Mouse (Mus musculus): ENCODE results near the gene Shisa3. TPM values are rescaled to one million over a fixed set of nuclear protein-coding genes. Genes with fewer than 3 reads are reported as not detected.

Shisa3 gene
- polyA plus RNA-seq, 1 experiment from 2014 or later: 5.5 TPM

DNA sequence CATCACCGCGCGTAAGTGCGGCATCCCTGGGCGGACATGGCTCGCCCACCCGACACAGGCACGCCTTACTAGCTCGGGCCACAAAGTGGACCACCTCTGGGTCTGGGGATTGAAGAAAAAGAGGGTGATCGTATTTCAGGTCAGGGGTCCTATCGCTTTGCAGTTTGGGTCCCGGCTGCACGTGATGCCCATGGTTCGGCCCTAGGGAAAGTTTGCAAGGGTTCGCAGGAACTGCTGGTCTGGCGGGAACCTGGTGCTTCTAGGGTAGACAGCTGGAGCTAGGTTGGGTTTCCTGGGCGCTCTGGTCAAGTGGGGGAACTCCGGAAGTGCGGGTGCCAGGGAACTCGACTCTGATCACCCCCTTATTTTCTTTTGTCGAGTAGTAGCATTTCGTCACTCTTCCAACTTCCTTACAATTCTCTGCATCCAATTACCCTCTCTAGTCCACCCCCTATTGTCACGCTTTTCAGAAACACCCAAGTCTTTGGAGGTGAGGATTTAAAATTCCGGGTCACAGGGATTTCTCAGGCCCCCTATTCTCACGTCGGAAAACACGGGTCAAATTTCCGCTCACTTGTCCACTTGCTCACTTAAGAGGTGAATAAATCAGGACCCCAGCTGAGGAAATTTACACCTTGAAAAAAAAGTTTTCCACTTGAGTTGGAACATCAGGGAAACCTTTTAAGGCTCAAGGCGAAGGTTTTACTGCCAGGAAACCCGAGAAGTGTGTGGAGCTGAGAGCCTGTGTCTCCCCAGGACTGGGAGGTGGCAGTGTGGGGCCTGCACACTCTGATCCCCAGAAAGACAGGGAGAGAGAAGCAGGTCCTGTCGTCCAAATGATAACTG, 1.2 kb downstream of the Shisa3 start:
- Histone ChIP-seq H3K9me3 (ENCODE audit: low read depth, low read length) (no peaks in the 10 kb centered on the region), H3K4me2 (peak overlapping the region; percentile 95), H3K4me3 (ENCODE audit: low read depth, low read length) (peak overlapping the region; percentile 52), H3K27ac (ENCODE audit: low read depth) (no peak overlapping the region; the same call in 1 of the 2 replicates), H3K27me3 (ENCODE audit: insufficient read depth, low read length) (peaks cover 58% of the 10 kb centered on the region), H3K36me3 (ENCODE audit: insufficient read depth) (no peaks in the 10 kb centered on the region), H3K4me1 (ENCODE audit: insufficient read depth) (0 out of 2 replicates have a peak, but pooled peaks cover 5% of the 10 kb centered on the region), H3K9ac (peak overlapping the region; percentile 56)
- TF ChIP-seq CTCF (IDR thresholded peaks at IDR 0.05; ENCODE audit: low read depth): no peak
- 5% methylated on average over 31 of the region's 31 CpGs for whole genome bisulfite sequencing
- ATAC-seq (ENCODE audit: insufficient read depth): no peak
- peak; percentile 9 for DNase-seq

DNA sequence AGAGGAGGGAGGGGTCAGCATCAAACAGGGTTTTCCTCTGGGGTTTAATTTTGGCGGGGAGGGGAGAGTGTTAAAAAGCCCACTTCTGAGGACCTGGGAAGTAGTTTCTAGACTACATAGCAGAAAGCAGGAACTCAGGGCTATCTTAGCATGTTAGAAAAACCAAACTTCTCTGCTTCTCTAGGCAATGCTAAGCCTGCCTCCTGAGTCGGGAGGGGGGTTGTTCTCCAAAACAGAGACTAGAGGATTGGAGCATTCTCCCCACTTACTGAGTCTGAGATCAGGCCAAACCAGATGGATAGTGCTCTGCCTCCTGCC, 1.8 kb downstream of the Shisa3 start:
- 17% methylated on average over 2 of the region's 2 CpGs for WGBS
- H3K27me3 ChIP-seq (ENCODE audit: insufficient read depth, low read length): peaks cover 58% of the 10 kb centered on the region
- peak overlapping the region; percentile 52 for H3K4me3 ChIP-seq (ENCODE audit: low read depth, low read length)

DNA sequence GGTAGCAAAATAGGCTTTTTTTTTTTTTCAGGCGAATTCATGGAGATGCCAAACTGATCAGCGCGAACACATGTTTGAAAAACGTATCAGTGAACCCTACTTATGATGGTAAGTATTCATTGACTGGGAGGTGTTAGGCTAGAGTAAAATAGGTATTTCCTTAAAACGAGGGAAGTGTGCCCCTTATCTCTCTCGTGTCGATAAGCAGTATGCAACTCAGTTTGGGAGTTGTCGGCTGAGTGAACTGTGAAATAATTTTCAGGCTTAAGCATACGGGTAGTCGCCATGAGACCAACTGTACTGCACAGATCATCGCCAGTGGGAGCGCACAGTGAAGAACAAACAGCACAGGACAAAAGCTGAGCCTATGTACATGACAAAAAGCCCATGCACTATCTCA, 13.5 kb downstream of the Shisa3 start:
- H3K4me2 ChIP-seq: no peak overlapping the region
- 77% methylated on average over 12 of the region's 12 CpGs for WGBS
- H3K9me3 ChIP-seq (ENCODE audit: low read depth, low read length): no peaks in the 10 kb centered on the region
- no peaks in the 10 kb centered on the region for H3K4me1 ChIP-seq (ENCODE audit: insufficient read depth)
- TF ChIP-seq CTCF (IDR thresholded peaks at IDR 0.05; ENCODE audit: low read depth): no peak
- DNase-seq (no peak), ATAC-seq (ENCODE audit: insufficient read depth) (no peak)
- no peak overlapping the region for H3K9ac ChIP-seq
- peaks cover 8% of the 10 kb centered on the region; the same call in 1 of the 2 replicates for H3K36me3 ChIP-seq (ENCODE audit: insufficient read depth)
- H3K4me3 ChIP-seq (ENCODE audit: low read depth, low read length): no peak overlapping the region
- H3K27me3 ChIP-seq (ENCODE audit: insufficient read depth, low read length): no peaks in the 10 kb centered on the region
- no peak overlapping the region for H3K27ac ChIP-seq (ENCODE audit: low read depth)

More for the DNA sequence above, 1.8 kb downstream of the Shisa3 start:
- Histone ChIP-seq H3K4me2 (peak overlapping the region; percentile 95), H3K4me1 (ENCODE audit: insufficient read depth) (0 out of 2 replicates have a peak, but pooled peaks cover 5% of the 10 kb centered on the region), H3K36me3 (ENCODE audit: insufficient read depth) (no peaks in the 10 kb centered on the region), H3K9ac (peak overlapping the region; percentile 56; the same call in 1 of the 2 replicates), H3K27ac (ENCODE audit: low read depth) (no peak overlapping the region), H3K9me3 (ENCODE audit: low read depth, low read length) (no peaks in the 10 kb centered on the region)
- DNase-seq (peak; percentile 41), ATAC-seq (ENCODE audit: insufficient read depth) (no peak)
- TF ChIP-seq CTCF (IDR thresholded peaks at IDR 0.05; ENCODE audit: low read depth): no peak

DNA sequence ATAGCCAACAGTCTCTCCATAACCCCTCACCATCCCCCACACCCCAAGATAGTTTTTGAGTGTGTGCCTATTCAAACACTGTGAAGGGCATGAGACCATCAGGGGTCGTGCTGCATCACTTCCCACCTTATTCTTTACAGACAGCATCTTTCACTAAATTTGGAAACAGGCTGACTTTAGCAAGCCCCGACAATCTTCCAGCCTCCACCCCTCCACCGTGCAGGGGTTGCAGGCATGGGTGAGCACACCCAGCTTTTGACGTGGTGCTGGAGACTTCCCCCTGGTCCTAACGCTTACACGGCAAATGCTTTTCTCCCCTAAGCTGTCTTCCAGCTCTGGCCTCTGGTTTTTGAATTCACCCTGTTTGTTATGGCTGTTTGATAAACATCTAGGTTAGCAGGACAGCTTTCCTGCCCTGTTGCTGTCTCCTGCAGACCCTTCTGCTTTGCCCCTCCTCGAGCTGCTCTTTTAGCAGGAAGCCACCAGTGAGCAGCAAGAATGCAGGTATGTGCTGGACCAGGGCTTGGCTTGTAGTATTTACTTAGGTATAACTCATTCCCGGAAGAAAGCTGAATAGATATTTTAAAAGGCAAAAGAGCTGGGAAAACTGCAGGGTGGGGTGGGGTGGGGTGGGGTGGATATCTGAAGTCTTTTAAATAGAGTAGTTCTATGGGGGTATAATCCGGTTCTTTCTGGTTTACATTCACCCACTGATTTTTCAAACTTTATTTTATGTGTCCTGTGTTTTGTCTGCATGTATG, 20.7 kb downstream of the Shisa3 start:
- no peak overlapping the region for H3K4me2 ChIP-seq
- no peak overlapping the region for H3K27ac ChIP-seq (ENCODE audit: low read depth)
- H3K9ac ChIP-seq: no peak overlapping the region
- no peak overlapping the region for H3K4me3 ChIP-seq (ENCODE audit: low read depth, low read length)
- WGBS: 41% methylated on average over 9 of the region's 9 CpGs
- no peak for TF ChIP-seq CTCF (IDR thresholded peaks at IDR 0.05; ENCODE audit: low read depth)
- DNase-seq (no peak), ATAC-seq (ENCODE audit: insufficient read depth) (peak; percentile 66)
- no peaks in the 10 kb centered on the region for H3K9me3 ChIP-seq (ENCODE audit: low read depth, low read length)
- H3K36me3 ChIP-seq (ENCODE audit: insufficient read depth): no peaks in the 10 kb centered on the region
- H3K27me3 ChIP-seq (ENCODE audit: insufficient read depth, low read length): no peaks in the 10 kb centered on the region
- H3K4me1 ChIP-seq (ENCODE audit: insufficient read depth): 0 out of 2 replicates have a peak, but pooled peaks cover 3% of the 10 kb centered on the region

DNA sequence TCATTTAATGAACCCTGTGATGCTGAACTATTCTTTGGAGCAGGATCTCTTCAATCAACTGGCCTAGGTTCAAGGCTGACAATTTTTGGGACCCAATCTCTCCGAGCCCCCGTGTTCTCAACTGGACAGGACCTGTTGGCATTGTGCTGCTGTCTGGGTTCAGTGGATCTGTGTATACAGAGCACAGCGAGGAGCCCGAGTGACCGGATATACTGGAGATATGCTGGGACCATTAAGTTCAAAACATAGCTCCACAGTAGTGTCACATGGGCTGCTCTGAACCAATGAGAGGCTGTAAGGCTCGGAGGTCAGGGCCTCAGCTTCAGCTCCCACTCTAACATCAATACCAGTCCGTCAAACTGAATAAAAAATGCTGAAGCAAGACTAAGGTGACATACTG, 21.8 kb downstream of the Shisa3 start:
- Histone ChIP-seq H3K27me3 (ENCODE audit: insufficient read depth, low read length) (no peaks in the 10 kb centered on the region), H3K9ac (no peak overlapping the region), H3K36me3 (ENCODE audit: insufficient read depth) (no peaks in the 10 kb centered on the region), H3K4me3 (ENCODE audit: low read depth, low read length) (no peak overlapping the region), H3K4me1 (ENCODE audit: insufficient read depth) (peaks cover 12% of the 10 kb centered on the region), H3K4me2 (no peak overlapping the region), H3K27ac (ENCODE audit: low read depth) (0 out of 2 replicates have a peak overlapping the region, but pooled peaks have one; percentile 28), H3K9me3 (ENCODE audit: low read depth, low read length) (no peaks in the 10 kb centered on the region)
- no peak for TF ChIP-seq CTCF (IDR thresholded peaks at IDR 0.05; ENCODE audit: low read depth)
- no peak; the same call in 1 of the 2 replicates for ATAC-seq (ENCODE audit: insufficient read depth)
- no peak for DNase-seq
- 47% methylated on average over 7 of the region's 7 CpGs for WGBS

DNA sequence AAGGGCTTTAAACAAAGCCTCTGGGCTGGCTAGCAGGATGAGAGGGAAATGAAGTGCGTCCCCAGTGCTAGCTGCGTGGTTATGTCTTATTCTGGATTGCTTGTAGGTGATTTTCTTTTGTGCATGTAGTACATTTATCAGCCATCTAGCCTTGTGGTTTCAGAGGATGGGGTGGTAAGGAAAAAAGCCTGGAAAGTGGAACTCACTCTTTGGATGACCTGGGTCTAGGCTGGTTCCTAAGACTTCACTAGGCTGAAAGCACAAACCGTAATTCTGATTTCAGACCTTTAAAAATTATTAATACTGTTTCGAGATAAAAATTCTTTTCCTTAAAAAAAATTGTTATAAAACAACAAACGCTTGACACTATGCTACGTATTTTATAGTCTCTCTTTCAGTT, 22.2 kb downstream of the Shisa3 start:
- Histone ChIP-seq H3K4me2 (no peak overlapping the region), H3K27ac (ENCODE audit: low read depth) (0 out of 2 replicates have a peak overlapping the region, but pooled peaks have one; percentile 28), H3K9ac (no peak overlapping the region), H3K9me3 (ENCODE audit: low read depth, low read length) (no peaks in the 10 kb centered on the region), H3K27me3 (ENCODE audit: insufficient read depth, low read length) (no peaks in the 10 kb centered on the region), H3K4me3 (ENCODE audit: low read depth, low read length) (no peak overlapping the region), H3K36me3 (ENCODE audit: insufficient read depth) (no peaks in the 10 kb centered on the region), H3K4me1 (ENCODE audit: insufficient read depth) (peaks cover 14% of the 10 kb centered on the region)
- WGBS: 81% methylated on average over 6 of the region's 6 CpGs
- ATAC-seq (ENCODE audit: insufficient read depth): no peak
- TF ChIP-seq CTCF (IDR thresholded peaks at IDR 0.05; ENCODE audit: low read depth): no peak
- DNase-seq: no peak

DNA sequence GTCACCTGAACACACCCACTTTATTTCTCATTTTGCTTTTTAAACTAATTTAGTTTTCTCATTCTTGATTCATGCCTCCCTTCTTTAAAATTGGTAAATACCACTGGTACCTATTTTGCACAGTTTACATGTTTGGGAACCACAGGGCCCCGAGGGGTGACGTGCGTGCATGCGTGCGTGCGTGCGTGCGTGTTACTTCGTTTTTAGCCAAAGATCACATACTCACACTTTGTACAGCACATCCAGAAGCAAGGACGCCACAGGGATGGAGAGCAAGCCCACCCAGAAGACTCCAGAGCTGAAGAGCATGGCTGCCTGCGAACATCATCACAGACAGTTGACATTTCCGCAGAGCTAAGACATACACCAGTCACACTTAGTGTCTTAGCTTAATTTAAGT, 23.6 kb downstream of the Shisa3 start:
- Histone ChIP-seq H3K9me3 (ENCODE audit: low read depth, low read length) (no peaks in the 10 kb centered on the region), H3K4me3 (ENCODE audit: low read depth, low read length) (no peak overlapping the region), H3K4me2 (no peak overlapping the region), H3K27me3 (ENCODE audit: insufficient read depth, low read length) (no peaks in the 10 kb centered on the region), H3K36me3 (ENCODE audit: insufficient read depth) (no peaks in the 10 kb centered on the region), H3K4me1 (ENCODE audit: insufficient read depth) (peaks cover 14% of the 10 kb centered on the region), H3K9ac (no peak overlapping the region), H3K27ac (ENCODE audit: low read depth) (no peak overlapping the region)
- no peak for ATAC-seq (ENCODE audit: insufficient read depth)
- 93% methylated on average over 12 of the region's 12 CpGs for WGBS
- no peak for DNase-seq
- no peak for TF ChIP-seq CTCF (IDR thresholded peaks at IDR 0.05; ENCODE audit: low read depth)

Measured in lung, embryonic 14.5 days (tissue).